Mouse (Mus musculus) urinary bladder, postnatal 0 days (tissue): ENCODE results near the gene Neurl4. TPM values are rescaled to one million over a fixed set of nuclear protein-coding genes. Genes with fewer than 3 reads are reported as not detected.

Experiments used
- microRNA-seq: library from miRNA; unstranded; fragments of <30 nt; microRNA quantifications from one replicate; pipeline ENCODE4, GENCODE M21; 2016
- polyA plus RNA-seq: library from polyadenylated mRNA; unstranded; fragments of >200 nt; fragmentation: Nextera tagmentation; extraction: Ambion mirVana; gene quantifications from 2 replicates; pipeline ENCODE4 v1.2.1, GENCODE M21; 2015

The Neurl4 gene
- 3.3 and 4.0 TPM in 2 replicates for polyA plus RNA-seq

GRCm38 (mm10) chr11:69900471-69901405 is at the start of gene Neurl4, which contains the start of gene 2810408A11Rik:
Gene Neurl4 (plus strand): TSS chr11:69901072.
Gene 2810408A11Rik (minus strand): TSS chr11:69900987.

DNA sequence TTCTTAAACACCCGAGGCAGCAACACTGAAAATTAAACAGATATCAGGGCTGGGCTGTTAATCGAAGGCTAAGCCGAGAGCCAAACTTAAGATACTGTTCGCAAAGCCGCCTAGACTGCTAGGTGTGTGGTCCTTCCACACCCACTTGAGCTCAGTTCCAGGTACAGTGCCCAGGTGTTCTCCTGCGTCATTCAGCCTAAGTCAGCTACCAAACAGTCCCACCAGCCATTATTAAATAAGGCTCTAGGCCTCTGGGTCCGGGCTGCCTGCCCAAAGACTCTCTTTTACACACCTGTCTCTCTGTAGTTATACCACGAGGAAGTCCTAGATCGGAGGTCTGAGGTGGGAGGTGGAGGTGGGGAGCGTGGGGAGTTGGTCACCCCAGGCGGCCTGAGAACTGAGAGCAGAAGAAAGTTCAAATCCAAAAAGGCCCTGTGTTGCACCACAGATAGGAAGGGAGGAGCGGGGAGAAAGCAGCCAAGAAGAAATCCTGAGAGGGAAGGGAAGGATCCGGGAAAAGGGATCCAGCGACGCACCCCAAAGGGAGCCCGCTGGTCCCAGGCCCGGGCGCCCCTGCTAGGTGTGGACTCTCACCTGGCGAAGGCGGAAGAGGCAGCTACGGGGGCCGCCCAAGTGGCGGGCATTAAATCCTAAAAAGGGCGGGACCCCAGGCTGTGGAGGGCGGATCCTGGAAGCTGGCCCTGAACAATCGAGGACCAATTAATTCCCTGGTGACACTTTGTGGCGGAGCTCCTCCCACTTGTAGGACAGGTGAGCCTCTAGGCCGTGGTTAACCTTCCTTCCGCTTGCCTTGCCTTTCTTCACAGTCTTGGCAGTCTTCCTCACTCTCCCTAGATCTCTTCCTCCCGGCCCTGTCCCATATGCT is 42.5 kb upstream of the Neurl4 start, which contains the start of gene Tnk1:
Tnk1 (minus strand) TSS at position 618 of the 886 bp plus-strand sequence.

DNA sequence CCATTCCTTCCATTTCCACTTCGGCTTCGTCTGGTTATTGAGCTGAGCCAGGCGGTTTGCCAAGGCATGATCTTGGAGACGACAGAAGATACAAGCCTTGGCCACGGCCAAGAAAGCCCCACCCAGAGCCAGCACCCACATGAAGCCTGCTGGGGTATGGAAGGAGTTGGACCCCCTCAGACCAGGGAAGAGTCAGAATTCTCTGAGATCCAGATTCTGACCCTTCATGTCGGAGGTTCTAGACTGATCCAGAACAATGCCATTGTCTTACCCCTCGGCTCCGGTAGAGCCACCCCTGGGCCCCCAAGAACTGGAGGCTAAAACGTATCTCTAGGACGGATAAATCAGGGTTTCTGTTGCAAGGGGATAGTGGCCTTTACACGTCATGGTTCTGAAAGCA is 23.0 kb upstream of the Neurl4 start, which contains the start of gene Tmem95:
Tmem95 (minus strand) TSS at position 141 of the 400 bp plus-strand sequence.

DNA sequence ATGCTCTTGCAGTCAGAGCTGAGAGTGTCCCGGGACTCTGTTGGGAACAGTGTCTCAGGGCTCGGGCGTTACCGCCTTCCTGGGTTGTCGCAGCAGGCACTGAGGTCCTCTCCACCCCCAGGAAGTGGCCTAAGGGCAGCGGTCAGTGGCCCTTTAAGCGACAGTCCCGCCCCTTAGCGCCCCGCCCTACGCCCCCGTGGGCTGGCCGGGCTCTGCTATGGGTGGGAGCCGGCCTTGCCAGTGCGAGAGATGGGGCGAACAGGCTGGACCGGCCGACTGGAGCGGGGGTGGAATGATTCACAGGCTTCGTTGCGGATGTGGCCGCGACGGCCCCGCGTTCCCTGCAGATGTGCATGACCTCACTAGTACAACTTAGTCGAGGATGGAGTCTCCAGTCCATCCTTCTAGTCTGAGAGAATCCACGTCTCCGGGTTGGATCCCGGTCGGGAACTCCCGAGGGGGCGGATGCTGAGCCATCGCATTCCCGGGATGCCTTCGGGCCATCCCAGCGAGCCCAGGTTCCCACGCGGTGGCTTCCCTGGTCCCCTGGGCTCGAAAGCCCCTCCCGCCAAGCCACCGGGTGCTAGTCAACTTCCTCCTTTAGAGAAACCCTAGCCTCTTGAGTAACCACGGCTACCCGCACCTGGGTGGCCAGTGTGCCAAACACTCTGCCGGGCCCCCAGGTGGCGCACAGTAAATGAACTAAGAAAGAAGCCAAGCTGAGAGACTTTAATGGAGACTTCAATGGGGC is 19.8 kb upstream of the Neurl4 start, which contains the start of gene Kctd11:
Kctd11 (minus strand) TSS at position 554 of the 751 bp plus-strand sequence.

GRCm38 (mm10) chr11:69895291-69895690 is 5.6 kb upstream of the Neurl4 start, which contains the start of gene Acap1:
Gene Acap1 (minus strand): TSS chr11:69895539.

GRCm38 (mm10) chr11:69913554-69914371 is 12.9 kb downstream of the Neurl4 start, which contains the start of gene Gps2:
Gene Gps2 (plus strand): TSS chr11:69913888.

DNA sequence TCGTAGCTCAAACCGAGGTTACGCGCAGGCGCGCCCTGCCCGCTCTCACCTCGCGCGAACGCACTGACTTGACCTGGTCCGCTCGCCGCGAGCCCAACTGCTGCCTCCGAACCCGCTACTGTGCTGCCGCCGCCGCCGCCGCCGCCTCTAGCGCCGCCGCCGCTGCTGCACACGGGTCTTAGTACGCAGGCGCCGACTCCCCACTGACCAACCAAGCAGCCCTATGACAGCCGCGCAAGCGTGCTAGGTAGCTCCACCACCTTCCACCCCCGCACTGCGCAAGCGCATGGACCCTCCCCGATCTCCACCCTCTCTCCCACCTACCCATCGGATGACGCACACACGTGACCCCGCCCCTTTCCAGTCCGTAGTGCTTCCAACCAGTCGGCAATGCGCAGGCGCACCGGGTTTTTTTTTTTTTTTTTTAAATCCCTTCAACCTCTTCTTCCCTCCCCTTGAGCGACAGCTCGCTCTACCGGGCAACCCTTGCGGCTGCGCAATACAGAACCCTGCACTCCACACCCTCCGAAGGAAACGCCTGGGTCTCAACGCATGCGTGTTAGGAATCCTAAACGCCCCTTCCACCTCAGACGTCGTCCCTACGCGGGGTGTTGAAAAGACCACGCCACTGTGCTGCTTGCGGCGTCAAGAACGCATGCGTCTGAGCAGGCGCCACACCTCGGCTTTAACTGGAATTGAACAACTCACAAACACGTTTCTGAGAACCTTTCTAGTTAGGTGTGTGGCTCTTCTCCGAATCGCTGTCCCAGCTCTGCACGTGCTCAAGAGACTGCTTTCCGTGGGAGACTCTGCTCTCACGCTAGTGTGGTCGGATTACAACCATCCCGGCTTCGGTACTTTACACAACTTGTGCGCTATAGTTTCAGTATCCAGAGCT is 20.5 kb downstream of the Neurl4 start, which contains the start of gene Eif5a:
Eif5a (minus strand) TSS at position 845 of the 898 bp plus-strand sequence.

GRCm38 (mm10) chr11:69935137-69935879 is 34.4 kb downstream of the Neurl4 start, which contains the start of gene Ybx2:
Gene Ybx2 (plus strand): TSS chr11:69935796.

DNA sequence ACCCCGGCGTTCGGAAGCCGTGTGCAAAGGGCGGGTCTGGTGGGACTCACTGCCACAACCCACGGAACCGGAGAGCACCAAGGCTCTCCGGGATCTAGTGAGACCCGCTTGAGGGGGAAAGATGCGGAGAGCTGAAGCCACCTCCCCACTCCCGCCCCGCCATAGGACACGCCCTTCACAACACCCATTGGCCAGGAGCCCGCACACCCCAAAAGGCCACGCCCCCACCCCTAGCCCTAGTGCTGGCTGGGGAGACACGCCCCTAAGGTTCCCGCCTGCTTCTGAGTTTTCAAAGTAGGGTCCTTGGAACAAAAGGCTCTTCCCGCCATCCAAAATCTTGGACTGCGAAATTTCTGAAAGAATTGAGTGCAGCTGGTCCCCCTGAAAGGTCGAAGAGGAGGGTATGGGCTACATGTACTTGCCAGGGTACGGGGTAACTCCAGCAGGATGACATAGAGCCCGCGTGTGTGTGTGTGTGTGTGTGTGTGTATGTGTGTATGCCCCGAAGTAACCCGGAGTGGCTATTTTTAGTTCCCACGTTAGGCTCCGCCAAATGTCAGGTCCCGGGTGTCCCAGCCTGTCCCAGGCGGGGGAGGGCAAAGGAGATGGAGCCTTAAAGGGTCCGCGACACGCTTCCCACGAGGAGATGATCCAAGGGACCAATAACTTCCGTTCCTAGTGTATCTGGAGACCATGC is 47.3 kb downstream of the Neurl4 start, which contains the start of gene Slc2a4:
Slc2a4 (minus strand) TSS at position 123 of the 697 bp plus-strand sequence.

Small RNA genes lying within 50 kb of the gene (microRNA-seq; reads per million reads assigned to microRNA genes)
- not detected for gene Mir6924

Other genes starting within 250 kb of the Neurl4 start
- 3.2 and 7.1 TPM in 2 replicates for gene Sox15, start 245.8 kb upstream of the Neurl4 start, polyA plus RNA-seq
- gene Mpdu1, start 238.4 kb upstream of the Neurl4 start, polyA plus RNA-seq = 33.5 and 41.2 TPM in 2 replicates
- 27.9 and 48.1 TPM in 2 replicates for gene Cd68, start 234.9 kb upstream of the Neurl4 start, polyA plus RNA-seq
- gene Eif4a1, start 228.6 kb upstream of the Neurl4 start, polyA plus RNA-seq = 378 and 433 TPM in 2 replicates
- gene Senp3, start 219.0 kb upstream of the Neurl4 start, polyA plus RNA-seq = 46.3 and 49.8 TPM in 2 replicates
- 0.47 and 0.62 TPM in 2 replicates for gene Tnfsf13, start 215.3 kb upstream of the Neurl4 start, polyA plus RNA-seq
- 17.2 and 17.8 TPM in 2 replicates for gene Tnfsf12, start 205.2 kb upstream of the Neurl4 start, polyA plus RNA-seq
- 4.7 and 5.4 TPM in 2 replicates for gene Tnfsfm13, start 205.0 kb upstream of the Neurl4 start, polyA plus RNA-seq
- gene Polr2a, start 142.4 kb upstream of the Neurl4 start, polyA plus RNA-seq = 9.3 and 10.3 TPM in 2 replicates
- not detected in 2 replicates for gene Slc35g3, start 139.1 kb upstream of the Neurl4 start, polyA plus RNA-seq
- 3.9 and 4.3 TPM in 2 replicates for gene Zbtb4, start 135.2 kb upstream of the Neurl4 start, polyA plus RNA-seq
- gene Chrnb1, start 105.1 kb upstream of the Neurl4 start, polyA plus RNA-seq = 5.9 and 6.9 TPM in 2 replicates
- 0.78 and 0.86 TPM in 2 replicates for gene Fgf11, start 99.2 kb upstream of the Neurl4 start, polyA plus RNA-seq
- gene Tmem102, start 95.4 kb upstream of the Neurl4 start, polyA plus RNA-seq = 13.7 TPM in 2 replicates
- gene Gm39566, start 85.8 kb upstream of the Neurl4 start, polyA plus RNA-seq = not detected in 2 replicates
- not detected in 2 replicates for gene Spem2, start 82.6 kb upstream of the Neurl4 start, polyA plus RNA-seq
- 0.25 TPM in 1 of 2 replicates, not detected in the other for gene Spem1, start 78.9 kb upstream of the Neurl4 start, polyA plus RNA-seq
- gene Nlgn2, start 63.3 kb upstream of the Neurl4 start, polyA plus RNA-seq = 3.0 and 3.5 TPM in 2 replicates
- 421 and 430 TPM in 2 replicates for gene Tmem256, start 62.6 kb upstream of the Neurl4 start, polyA plus RNA-seq
- gene Plscr3, start 54.7 kb upstream of the Neurl4 start, polyA plus RNA-seq = 94.6 and 111 TPM in 2 replicates
- 6.2 and 6.4 TPM in 2 replicates for gene Tnk1, start 42.3 kb upstream of the Neurl4 start, polyA plus RNA-seq
- not detected in 2 replicates for gene Tmem95, start 23.1 kb upstream of the Neurl4 start, polyA plus RNA-seq
- gene Kctd11, start 19.7 kb upstream of the Neurl4 start, polyA plus RNA-seq = 9.2 and 10.3 TPM in 2 replicates
- 0.14 and 0.47 TPM in 2 replicates for gene Acap1, start 5.5 kb upstream of the Neurl4 start, polyA plus RNA-seq
- gene 2810408A11Rik, start 85 bp upstream of the Neurl4 start, polyA plus RNA-seq = 2.4 and 2.8 TPM in 2 replicates
- 40.4 and 40.8 TPM in 2 replicates for gene Gps2, start 12.8 kb downstream of the Neurl4 start, polyA plus RNA-seq
- gene Eif5a, start 20.9 kb downstream of the Neurl4 start, polyA plus RNA-seq = 1,055 and 1,123 TPM in 2 replicates
- gene Ybx2, start 34.7 kb downstream of the Neurl4 start, polyA plus RNA-seq = 0.54 and 1.3 TPM in 2 replicates
- gene Slc2a4, start 47.1 kb downstream of the Neurl4 start, polyA plus RNA-seq = 181 and 186 TPM in 2 replicates
- 61.3 and 78.2 TPM in 2 replicates for gene Cldn7, start 63.7 kb downstream of the Neurl4 start, polyA plus RNA-seq
- gene Ctdnep1, start 80.1 kb downstream of the Neurl4 start, polyA plus RNA-seq = 17.5 and 18.5 TPM in 2 replicates
- gene Elp5, start 81.4 kb downstream of the Neurl4 start, polyA plus RNA-seq = 83.8 and 90.4 TPM in 2 replicates
- 483 and 506 TPM in 2 replicates for gene Gabarap, start 90.1 kb downstream of the Neurl4 start, polyA plus RNA-seq
- gene Phf23, start 94.7 kb downstream of the Neurl4 start, polyA plus RNA-seq = 46.2 and 46.3 TPM in 2 replicates
- 13.4 and 13.8 TPM in 2 replicates for gene Dvl2, start 99.5 kb downstream of the Neurl4 start, polyA plus RNA-seq
- gene Acadvl, start 114.3 kb downstream of the Neurl4 start, polyA plus RNA-seq = 89.2 and 94.2 TPM in 2 replicates
- gene Dlg4, start 115.9 kb downstream of the Neurl4 start, polyA plus RNA-seq = 4.8 and 5.2 TPM in 2 replicates
- gene Asgr1, start 153.0 kb downstream of the Neurl4 start, polyA plus RNA-seq = 0.23 and 0.55 TPM in 2 replicates
- not detected in 2 replicates for gene Asgr2, start 191.6 kb downstream of the Neurl4 start, polyA plus RNA-seq
- 0.58 and 0.90 TPM in 2 replicates for gene Mgl2, start 229.3 kb downstream of the Neurl4 start, polyA plus RNA-seq